Mouse (Mus musculus): ENCODE results near the gene Acot1. TPM values are rescaled to one million over a fixed set of nuclear protein-coding genes. Genes with fewer than 3 reads are reported as not detected.

Acot1 gene
- polyA plus RNA-seq, 1 experiment = 0.01 TPM

DNA sequence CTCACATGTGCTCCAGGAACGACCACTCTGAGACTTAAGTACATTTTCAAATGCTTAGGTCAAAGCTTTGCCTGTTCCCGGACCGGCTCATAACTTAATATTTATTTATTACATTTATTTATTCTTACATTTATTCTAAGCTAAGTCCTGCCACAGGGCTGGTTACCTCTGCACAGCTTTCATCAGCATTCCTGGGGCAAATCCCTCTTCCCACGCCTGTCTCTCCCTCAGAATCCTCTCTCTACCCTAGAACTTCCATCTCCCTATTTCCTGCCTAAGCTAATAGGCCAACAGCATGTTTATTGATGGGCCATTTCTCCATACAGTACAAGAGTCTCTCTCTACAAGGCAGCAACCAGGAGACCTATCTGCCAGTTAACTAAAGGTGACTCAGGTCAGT is 58.5 kb downstream of the Acot1 start:
- H3K4me3 ChIP-seq (replicated peaks) = no peak overlapping the region
- H3K36me3 ChIP-seq (ENCODE audit: control insufficient read depth) = no peaks in the 10 kb centered on the region
- no peaks in the 10 kb centered on the region for H3K4me1 ChIP-seq (ENCODE audit: control insufficient read depth)
- TF ChIP-seq GATA1 (IDR thresholded peaks at IDR 0.05; ENCODE audit: low read length) = no peak
- no peak for TF ChIP-seq TAL1 (IDR thresholded peaks at IDR 0.05; ENCODE audit: low read length)
- H3K27me3 ChIP-seq (ENCODE audit: control insufficient read depth) = peaks cover 44% of the 10 kb centered on the region
- H3K9me3 ChIP-seq (ENCODE audit: control insufficient read depth, low read length) = no peaks in the 10 kb centered on the region

Other genes with a start within 250 kb of the Acot1 start
- not detected in 2 replicates for gene Papln, start 245.9 kb upstream of the Acot1 start, polyA plus RNA-seq (2012)
- gene Numb, start 87.6 kb upstream of the Acot1 start, polyA plus RNA-seq (2012) = 0.85 and 0.86 TPM in 2 replicates
- 0.49 and 0.98 TPM in 2 replicates for gene Riox1, start 58.9 kb upstream of the Acot1 start, polyA plus RNA-seq (2012)
- not detected in 2 replicates for gene Heatr4, start 24.6 kb upstream of the Acot1 start, polyA plus RNA-seq (2012)
- 0.05 TPM in 1 of 2 replicates, not detected in the other for gene Acot2, start 21.6 kb upstream of the Acot1 start, polyA plus RNA-seq (2012)
- gene Acot4, start 28.9 kb downstream of the Acot1 start, polyA plus RNA-seq (2012) = 0.01 and 0.06 TPM in 2 replicates
- not detected in 2 replicates for gene Gm49366, start 29.4 kb downstream of the Acot1 start, polyA plus RNA-seq (2012)
- 0.02 and 0.05 TPM in 2 replicates for gene Acot3, start 42.7 kb downstream of the Acot1 start, polyA plus RNA-seq (2012)
- not detected in 2 replicates for gene Acot5, start 59.8 kb downstream of the Acot1 start, polyA plus RNA-seq (2012)
- not detected in 2 replicates for gene Acot6, start 91.2 kb downstream of the Acot1 start, polyA plus RNA-seq (2012)
- gene Dnal1, start 104.9 kb downstream of the Acot1 start, polyA plus RNA-seq (2012) = not detected in 2 replicates
- gene Pnma1, start 139.0 kb downstream of the Acot1 start, polyA plus RNA-seq (2012) = 0.02 and 0.03 TPM in 2 replicates
- 2.1 and 2.8 TPM in 2 replicates for gene Elmsan1, start 209.4 kb downstream of the Acot1 start, polyA plus RNA-seq (2012)